Mouse (Mus musculus): ENCODE results near the gene AC124108.1.

GRCm38 (mm10) chr1:132143730-132144129, 47.5 kb upstream of the AC124108.1 start:
- no peak for TF ChIP-seq CTCF (IDR thresholded peaks at IDR 0.05; ENCODE audit: low read depth)
- TF ChIP-seq EP300 (IDR thresholded peaks at IDR 0.05; ENCODE audit: low read depth) = no peak
